ENCODE assay signal across 10 mouse cellular contexts in genomic region chr6:84196511-84196910, GRCm38 (mm10).
"Had no signal": no experiment of that assay in that cellular context is flagged by ENCODE, and none has a peak within 500 bp of the region (broad histone marks: within the 10 kb centered on the region; RNA-seq: fewer than 3 reads in every experiment).

No protein-coding gene starts in this region.

- H3K27me3 ChIP-seq: limb, embryonic 15.5 days; liver, embryonic 13.5 days; midbrain, embryonic 15.5 days had no signal

- H3K4me3 ChIP-seq: limb, embryonic 15.5 days; liver, embryonic 13.5 days; midbrain, embryonic 15.5 days had no signal

- H3K27ac ChIP-seq: kidney, postnatal 0 days; limb, embryonic 15.5 days; liver, embryonic 13.5 days; midbrain, embryonic 15.5 days had no signal

- H3K9me3 ChIP-seq: limb, embryonic 15.5 days; liver, embryonic 13.5 days; midbrain, embryonic 15.5 days had no signal

- H3K36me3 ChIP-seq: limb, embryonic 15.5 days; liver, embryonic 13.5 days; midbrain, embryonic 15.5 days had no signal

- ATAC-seq: intestine, embryonic 16.5 days; liver, postnatal 0 days; midbrain, embryonic 15.5 days had no signal

- DNase-seq: kidney, adult 9 months; kidney, postnatal 36 days; liver, embryonic 13.5 days; liver, postnatal 0 days; right cerebral cortex, postnatal 14 days; thymus, postnatal 25 days had no signal

- H3K4me1 ChIP-seq: liver, embryonic 13.5 days had no signal
